Mouse (Mus musculus): ENCODE measurements at regions not wholly inside any gene's neighbourhood (a gene's known extent, or its start where the extent isn't known, plus 50 kb on each side); places are given as distances from the start of the nearest gene placed in this dataset.
"Not testable (repeated sequence)": the region's sequence is repeated elsewhere in the genome, so short reads cannot be mapped to it uniquely, and the experiment has no call there.

GRCm38 (mm10) chr12:21543153-21543894 is 125.9 kb upstream of the Ywhaq start:
- not testable (repeated sequence) for TF ChIP-seq EP300, CTCF (IDR thresholded peaks at IDR 0.05)

Measured in lung, postnatal 0 days (tissue).